Mouse (Mus musculus) liver, adult 2 months (tissue): ENCODE measurements at regions not wholly inside any gene's neighbourhood (a gene's known extent, or its start where the extent isn't known, plus 50 kb on each side); places are given as distances from the start of the nearest gene placed in this dataset.

Source experiments
- CTCF ChIP-seq: fragments of 200-500 bp; IDR thresholded peaks from 2 replicates; pipeline ENCODE4 v1.5.1; 2011; ENCODE audit warnings: low read depth, low read length, control low read depth
- POLR2A ChIP-seq: fragments of 200-500 bp; IDR thresholded peaks from 2 replicates; pipeline ENCODE4 v1.6.1; 2011; ENCODE audit warnings: low read length, control low read depth; ENCODE audit not compliant: insufficient read depth; ENCODE audit errors: extremely low read depth

DNA sequence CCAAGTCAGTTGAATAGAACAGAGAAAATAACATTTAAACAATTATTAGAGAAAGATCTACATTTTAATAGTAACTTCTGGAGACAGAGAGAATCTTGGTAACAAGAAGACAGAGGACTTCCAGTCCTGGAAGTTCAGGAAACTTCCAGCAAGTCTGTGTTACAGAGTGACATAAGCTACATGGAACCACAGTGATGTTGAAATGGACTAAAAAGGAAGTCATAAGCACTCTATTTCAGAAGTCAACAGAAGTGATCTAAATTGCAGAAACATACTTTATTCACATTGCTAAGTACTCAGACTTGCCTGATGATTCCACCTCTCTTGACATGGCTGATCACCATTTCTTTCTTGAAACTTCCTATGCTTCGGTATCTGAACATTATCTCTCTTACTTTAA, 1051.7 kb downstream of the 5730522E02Rik start:
- TF ChIP-seq CTCF (no peak), POLR2A (no peak)
